Mouse (Mus musculus): ENCODE results near the gene Olfr517. TPM values are rescaled to one million over a fixed set of nuclear protein-coding genes. Genes with fewer than 3 reads are reported as not detected.

Olfr517 gene
- polyA plus RNA-seq (2012; rRNA removed) = not detected in 2 replicates

GRCm38 (mm10) chr7:108872279-108872678 is at the start of gene Olfr517:
TSS of gene Olfr517 (minus strand) at chr7:108872379.
- Histone ChIP-seq H3K4me3 (ENCODE audit: insufficient read depth, low read length) (no peak within 1 kb of the TSS), H3K27ac (ENCODE audit: insufficient read depth, low read length) (no peak within 1 kb of the TSS), H3K4me1 (ENCODE audit: control insufficient read depth, insufficient read depth, low read length) (no peaks in the 10 kb centered on the region)
- TF ChIP-seq CTCF (IDR thresholded peaks at IDR 0.05; ENCODE audit: extremely low read depth, insufficient read depth, low read length) (no peak), POLR2A (IDR thresholded peaks at IDR 0.05; ENCODE audit: extremely low read depth, insufficient read depth, low read length) (no peak)

- TF ChIP-seq CTCF (IDR thresholded peaks at IDR 0.05; ENCODE audit: extremely low read depth, insufficient read depth, low read length) (no peak), POLR2A (IDR thresholded peaks at IDR 0.05; ENCODE audit: extremely low read depth, insufficient read depth, low read length) (no peak)
- no peak overlapping the region for H3K27ac ChIP-seq (ENCODE audit: insufficient read depth, low read length)
- no peaks in the 10 kb centered on the region for H3K4me1 ChIP-seq (ENCODE audit: control insufficient read depth, insufficient read depth, low read length)
- no peak overlapping the region for H3K4me3 ChIP-seq (ENCODE audit: insufficient read depth, low read length)
Measured at GRCm38 (mm10) chr7:108903969-108904368, 31.8 kb upstream of the Olfr517 start.

- H3K4me3 ChIP-seq (ENCODE audit: insufficient read depth, low read length) = no peak within 1 kb of the TSS
- TF ChIP-seq POLR2A (IDR thresholded peaks at IDR 0.05; ENCODE audit: extremely low read depth, insufficient read depth, low read length) (no peak), CTCF (IDR thresholded peaks at IDR 0.05; ENCODE audit: extremely low read depth, insufficient read depth, low read length) (no peak)
- no peak within 1 kb of the TSS for H3K27ac ChIP-seq (ENCODE audit: insufficient read depth, low read length)
- no peaks in the 10 kb centered on the region for H3K4me1 ChIP-seq (ENCODE audit: control insufficient read depth, insufficient read depth, low read length)
Measured at GRCm38 (mm10) chr7:108894320-108894719, 22.1 kb upstream of the Olfr517 start, which contains the start of gene Olfr519. TSS of gene Olfr519 (minus strand) at chr7:108894420.

- Histone ChIP-seq H3K4me1 (ENCODE audit: control insufficient read depth, insufficient read depth, low read length) (no peaks in the 10 kb centered on the region), H3K27ac (ENCODE audit: insufficient read depth, low read length) (no peak within 1 kb of the TSS), H3K4me3 (ENCODE audit: insufficient read depth, low read length) (no peak within 1 kb of the TSS)
- TF ChIP-seq CTCF (IDR thresholded peaks at IDR 0.05; ENCODE audit: extremely low read depth, insufficient read depth, low read length) (no peak), POLR2A (IDR thresholded peaks at IDR 0.05; ENCODE audit: extremely low read depth, insufficient read depth, low read length) (no peak)
Measured at GRCm38 (mm10) chr7:108884906-108885305, 12.7 kb upstream of the Olfr517 start, which contains the start of gene Olfr518. TSS of gene Olfr518 (minus strand) at chr7:108885006.

GRCm38 (mm10) chr7:108850429-108850828 is 21.8 kb downstream of the Olfr517 start, which contains the start of gene Olfr516:
TSS of gene Olfr516 (minus strand) at chr7:108850529.
- no peak for TF ChIP-seq CTCF (IDR thresholded peaks at IDR 0.05; ENCODE audit: extremely low read depth, insufficient read depth, low read length)
- no peak for TF ChIP-seq POLR2A (IDR thresholded peaks at IDR 0.05; ENCODE audit: extremely low read depth, insufficient read depth, low read length)

GRCm38 (mm10) chr7:108825897-108826296 is 46.3 kb downstream of the Olfr517 start, which contains the start of gene Olfr514:
TSS of gene Olfr514 (minus strand) at chr7:108825997.
- no peak for TF ChIP-seq POLR2A (IDR thresholded peaks at IDR 0.05; ENCODE audit: extremely low read depth, insufficient read depth, low read length)
- TF ChIP-seq CTCF (IDR thresholded peaks at IDR 0.05; ENCODE audit: extremely low read depth, insufficient read depth, low read length) = no peak
- no peaks in the 10 kb centered on the region for H3K4me1 ChIP-seq (ENCODE audit: control insufficient read depth, insufficient read depth, low read length)
- H3K27ac ChIP-seq (ENCODE audit: insufficient read depth, low read length) = no peak within 1 kb of the TSS
- no peak within 1 kb of the TSS for H3K4me3 ChIP-seq (ENCODE audit: insufficient read depth, low read length)

More at GRCm38 (mm10) chr7:108850429-108850828, 21.8 kb downstream of the Olfr517 start, which contains the start of gene Olfr516:
- no peaks in the 10 kb centered on the region for H3K4me1 ChIP-seq (ENCODE audit: control insufficient read depth, insufficient read depth, low read length)
- H3K4me3 ChIP-seq (ENCODE audit: insufficient read depth, low read length) = no peak within 1 kb of the TSS
- H3K27ac ChIP-seq (ENCODE audit: insufficient read depth, low read length) = no peak within 1 kb of the TSS

Other genes with a start within 250 kb of the Olfr517 start
- not detected in 2 replicates for gene Olfr508, start 242.4 kb downstream of the Olfr517 start, polyA plus RNA-seq (2012; rRNA removed)
- gene Olfr509, start 220.5 kb downstream of the Olfr517 start, polyA plus RNA-seq (2012; rRNA removed) = not detected in 2 replicates
- not detected in 2 replicates for gene Olfr510, start 206.0 kb downstream of the Olfr517 start, polyA plus RNA-seq (2012; rRNA removed)
- gene Olfr512, start 159.1 kb downstream of the Olfr517 start, polyA plus RNA-seq (2012; rRNA removed) = not detected in 2 replicates
- gene Olfr513, start 121.4 kb downstream of the Olfr517 start, polyA plus RNA-seq (2012; rRNA removed) = not detected in 2 replicates
- gene Olfr514, start 46.4 kb downstream of the Olfr517 start, polyA plus RNA-seq (2012; rRNA removed) = not detected in 2 replicates
- gene Olfr516, start 21.9 kb downstream of the Olfr517 start, polyA plus RNA-seq (2012; rRNA removed) = not detected in 2 replicates
- not detected in 2 replicates for gene Olfr518, start 12.6 kb upstream of the Olfr517 start, polyA plus RNA-seq (2012; rRNA removed)
- gene Olfr519, start 22.0 kb upstream of the Olfr517 start, polyA plus RNA-seq (2012; rRNA removed) = not detected in 2 replicates
- 0.04 and 0.06 TPM in 2 replicates for gene Nlrp10, start 57.8 kb upstream of the Olfr517 start, polyA plus RNA-seq (2012; rRNA removed)
- gene Eif3f, start 62.0 kb upstream of the Olfr517 start, polyA plus RNA-seq (2012; rRNA removed) = 91.9 and 95.0 TPM in 2 replicates
- gene Tub, start 78.0 kb upstream of the Olfr517 start, polyA plus RNA-seq (2012; rRNA removed) = 161 and 176 TPM in 2 replicates
- 42.7 and 42.8 TPM in 2 replicates for gene Ric3, start 211.0 kb upstream of the Olfr517 start, polyA plus RNA-seq (2012; rRNA removed)

Data from cortical plate, adult 2 months (tissue).